Mouse (Mus musculus) layer of hippocampus, adult 18-20 months (tissue): Measurements from ENCODE around the gene Mgp. TPM values are rescaled to one million over a fixed set of nuclear protein-coding genes. Genes with fewer than 3 reads are reported as not detected.
A peak's percentile ranks its signal among the peaks of the same experiment; 100 is the strongest.
"Not testable (repeated sequence)": the region's sequence is repeated elsewhere in the genome, so short reads cannot be mapped to it uniquely, and the experiment has no call there.

ENCODE experiments used
- DNase-seq, 2 experiments: peaks; one replicate each; pipeline ENCODE4 v3.0.0; 2022; ENCODE audit warnings: low spot score in 2 of 2
- total RNA-seq, 2 experiments: library from RNA; stranded (reverse); gene quantifications; 2 replicates each; pipeline ENCODE4 v1.2.3; 2021

Gene Mgp
- total RNA-seq, 2 experiments from 2014 or later: 24.7 to 29.4 TPM

- DNase-seq: no peak
Observed at GRCm38 (mm10) chr6:136898954-136899353, 23.3 kb upstream of the Mgp start.

GRCm38 (mm10) chr6:136898222-136898621 lies 22.6 kb upstream of the Mgp start:
- no peak for DNase-seq

- DNase-seq: no peak
Observed at GRCm38 (mm10) chr6:136897789-136898188, 22.2 kb upstream of the Mgp start.

- DNase-seq: no peak
Observed at GRCm38 (mm10) chr6:136894532-136895339, 19.1 kb upstream of the Mgp start.

- DNase-seq: no peak
Observed at GRCm38 (mm10) chr6:136892002-136892401, 16.4 kb upstream of the Mgp start.

GRCm38 (mm10) chr6:136889554-136889953 lies 13.9 kb upstream of the Mgp start:
- peak in 1 of 2 experiments; percentile 52 for DNase-seq

- no peak for DNase-seq
Observed at GRCm38 (mm10) chr6:136889067-136889466, 13.4 kb upstream of the Mgp start.

GRCm38 (mm10) chr6:136887854-136888253 lies 12.2 kb upstream of the Mgp start:
- DNase-seq: no peak

- not testable (repeated sequence) for DNase-seq
Observed at GRCm38 (mm10) chr6:136884766-136885165, 9.1 kb upstream of the Mgp start.

- no peak for DNase-seq
Observed at GRCm38 (mm10) chr6:136883961-136884360, 8.3 kb upstream of the Mgp start.

GRCm38 (mm10) chr6:136883431-136883915 lies 7.8 kb upstream of the Mgp start:
- DNase-seq: no peak

GRCm38 (mm10) chr6:136881678-136882077 lies 6.1 kb upstream of the Mgp start:
- no peak for DNase-seq

- DNase-seq: no peak
Observed at GRCm38 (mm10) chr6:136874599-136874998, 1.0 kb downstream of the Mgp start.

- DNase-seq: no peak
Observed at GRCm38 (mm10) chr6:136868921-136869320, 6.7 kb downstream of the Mgp start.

- DNase-seq: no peak
Observed at GRCm38 (mm10) chr6:136866150-136866549, 9.5 kb downstream of the Mgp start.

GRCm38 (mm10) chr6:136865360-136865759 lies 10.3 kb downstream of the Mgp start:
- no peak for DNase-seq

- peak in 1 of 2 experiments; percentile 67 for DNase-seq
Observed at GRCm38 (mm10) chr6:136861020-136861419, 14.6 kb downstream of the Mgp start.

- no peak for DNase-seq
Observed at GRCm38 (mm10) chr6:136858420-136858819, 17.2 kb downstream of the Mgp start.

- DNase-seq: no peak
Observed at GRCm38 (mm10) chr6:136857873-136858260, 17.8 kb downstream of the Mgp start.

- DNase-seq: no peak
Observed at GRCm38 (mm10) chr6:136857186-136857872, 18.3 kb downstream of the Mgp start, which contains the start of gene Art4. Gene Art4, minus strand, starts transcription at chr6:136857733.

GRCm38 (mm10) chr6:136856071-136856636 lies 19.5 kb downstream of the Mgp start:
- no peak for DNase-seq

- no peak for DNase-seq
Observed at GRCm38 (mm10) chr6:136855183-136855582, 20.4 kb downstream of the Mgp start.
